Mouse (Mus musculus) spleen, embryonic (tissue): Measurements from ENCODE around the gene Ttc41.

Experiments
- CTCF ChIA-PET: fragments of 350-600 bp; sonication (Branson Sonifier 250); formaldehyde crosslinking; loops from one replicate; lab custom pipeline; 2022; lab: Charles Lee

The Ttc41 gene

GRCm38 (mm10) chr10:86744306-86744705 is 38.7 kb downstream of the Ttc41 start:
- CTCF ChIA-PET: no interaction called here

- CTCF ChIA-PET: no interaction called here
These were observed 50.3 kb downstream of the Ttc41 start for GRCm38 (mm10) chr10:86755816-86756502.

- CTCF ChIA-PET: no interaction called here
These were observed 52.1 kb downstream of the Ttc41 start for GRCm38 (mm10) chr10:86757724-86758123.

- CTCF ChIA-PET: no interaction called here
These were observed 52.6 kb downstream of the Ttc41 start for GRCm38 (mm10) chr10:86758211-86758610.

- CTCF ChIA-PET: no interaction called here
These were observed 55.6 kb downstream of the Ttc41 start for GRCm38 (mm10) chr10:86761236-86761635.

GRCm38 (mm10) chr10:86761722-86762383 is 56.2 kb downstream of the Ttc41 start:
- CTCF ChIA-PET: no interaction called here

- CTCF ChIA-PET: no interaction called here
These were observed 56.7 kb downstream of the Ttc41 start for GRCm38 (mm10) chr10:86762384-86762730.

GRCm38 (mm10) chr10:86763672-86764071 is 58.1 kb downstream of the Ttc41 start, which contains the start of gene Gm49358:
Gene Gm49358, plus strand, starts transcription at chr10:86763972.
- CTCF ChIA-PET: no interaction called here

- CTCF ChIA-PET: no interaction called here
These were observed 59.8 kb downstream of the Ttc41 start for GRCm38 (mm10) chr10:86765344-86765966.

GRCm38 (mm10) chr10:86769216-86769615 is 63.6 kb downstream of the Ttc41 start:
- CTCF ChIA-PET: no interaction called here

GRCm38 (mm10) chr10:86769797-86770196 is 64.2 kb downstream of the Ttc41 start:
- CTCF ChIA-PET: no interaction called here

- CTCF ChIA-PET: no interaction called here
These were observed 66.1 kb downstream of the Ttc41 start for GRCm38 (mm10) chr10:86771701-86772100.

- CTCF ChIA-PET: no interaction called here
These were observed 66.6 kb downstream of the Ttc41 start for GRCm38 (mm10) chr10:86772231-86772631.

GRCm38 (mm10) chr10:86773360-86773759 is 67.7 kb downstream of the Ttc41 start:
- CTCF ChIA-PET: no interaction called here

- CTCF ChIA-PET: no interaction called here
These were observed 70.7 kb downstream of the Ttc41 start for GRCm38 (mm10) chr10:86776281-86776680.

- CTCF ChIA-PET: interaction anchor here (1.4 kb wide), 1 partner anchor 10 kb away, joined by 3 read pairs; no protein-coding TSS in a partner anchor
These were observed 72.2 kb downstream of the Ttc41 start for GRCm38 (mm10) chr10:86777614-86778319.

GRCm38 (mm10) chr10:86778398-86779116 is 72.9 kb downstream of the Ttc41 start, which contains the start of gene Nt5dc3:
Gene Nt5dc3, plus strand, starts transcription at chr10:86779005.
- CTCF ChIA-PET: interaction anchor here (1.4 kb wide), 1 partner anchor 11 kb away, joined by 3 read pairs; no protein-coding TSS in a partner anchor

- CTCF ChIA-PET: no interaction called here
These were observed 73.6 kb downstream of the Ttc41 start for GRCm38 (mm10) chr10:86779117-86779755.

- CTCF ChIA-PET: no interaction called here
These were observed 74.3 kb downstream of the Ttc41 start for GRCm38 (mm10) chr10:86779816-86780500.

- CTCF ChIA-PET: no interaction called here
These were observed 76.0 kb downstream of the Ttc41 start for GRCm38 (mm10) chr10:86781641-86782040.
